Mouse (Mus musculus): ENCODE data around the gene Gm11985. TPM values are rescaled to one million over a fixed set of nuclear protein-coding genes. Genes with fewer than 3 reads are reported as not detected.

Gm11985 gene
- polyA plus RNA-seq, 1 experiment from 2014 or later, result 0.25 TPM

- H3K27me3 ChIP-seq (ENCODE audit: control insufficient read depth, insufficient read depth, low read length), result no peaks in the 10 kb centered on the region
- H3K36me3 ChIP-seq (ENCODE audit: control insufficient read depth, insufficient read depth, low read length), result no peaks in the 10 kb centered on the region; the same call in 1 of the 2 replicates
Measured at GRCm38 (mm10) chr11:7133736-7134135, 54.6 kb downstream of the Gm11985 start.

More at GRCm38 (mm10) chr11:7133736-7134135, 54.6 kb downstream of the Gm11985 start:
- Histone ChIP-seq H3K9me3 (ENCODE audit: control insufficient read depth, low read depth, low read length) (no peaks in the 10 kb centered on the region), H3K4me1 (ENCODE audit: control insufficient read depth, insufficient read depth, low read length) (no peaks in the 10 kb centered on the region), H3K27ac (ENCODE audit: low read length) (no peak overlapping the region), H3K9ac (replicated peaks; ENCODE audit: low read depth, low read length) (no peak overlapping the region), H3K4me3 (ENCODE audit: low read depth, low read length) (no peak overlapping the region), H3K4me2 (replicated peaks; ENCODE audit: low read depth, low read length) (no peak overlapping the region)
- no peak for ATAC-seq (ENCODE audit: insufficient number of reproducible peaks, insufficient read depth, low FRiP score, low read depth)
- 71% methylated on average over 5 of the region's 5 CpGs for WGBS

Other genes with a start within 250 kb of the Gm11985 start
- 3.6 and 4.4 TPM in 2 replicates for gene Adcy1, start 125.1 kb downstream of the Gm11985 start, polyA plus RNA-seq (2014; fragmentation: Nextera tagmentation; extraction: Ambion mirVana)
- 1.5 and 1.7 TPM in 2 replicates for gene Igfbp1, start 9.2 kb upstream of the Gm11985 start, polyA plus RNA-seq (2014; fragmentation: Nextera tagmentation; extraction: Ambion mirVana)
- gene Igfbp3, start 25.4 kb upstream of the Gm11985 start, polyA plus RNA-seq (2014; fragmentation: Nextera tagmentation; extraction: Ambion mirVana), result 49.9 and 62.0 TPM in 2 replicates

Data from stomach, embryonic 14.5 days (tissue).